Mouse (Mus musculus) liver (tissue): ENCODE data around the gene Tnfrsf11a.
"Not testable (repeated sequence)": the region's sequence is repeated elsewhere in the genome, so short reads cannot be mapped to it uniquely, and the experiment has no call there.

Experiments used
- DNase-seq: peaks from one replicate; pipeline ENCODE4 v3.0.0-alpha.2; 2020; ENCODE audit warnings: mixed read lengths

Tnfrsf11a gene

GRCm38 (mm10) chr1:105780457-105781364, at the start of gene Tnfrsf11a:
Tnfrsf11a (plus strand) TSS chr1:105780718.
- DNase-seq, result peak; percentile 46

- no peak for DNase-seq
These were observed 45.2 kb upstream of the Tnfrsf11a start for GRCm38 (mm10) chr1:105735318-105735717.

- no peak for DNase-seq
These were observed 42.2 kb upstream of the Tnfrsf11a start for GRCm38 (mm10) chr1:105738334-105738733.

GRCm38 (mm10) chr1:105739493-105739892, 41.0 kb upstream of the Tnfrsf11a start:
- DNase-seq, result no peak

GRCm38 (mm10) chr1:105742481-105742880, 38.0 kb upstream of the Tnfrsf11a start:
- no peak for DNase-seq

- no peak for DNase-seq
These were observed 34.1 kb upstream of the Tnfrsf11a start for GRCm38 (mm10) chr1:105746444-105746843.

GRCm38 (mm10) chr1:105746858-105747596, 33.5 kb upstream of the Tnfrsf11a start:
- DNase-seq, result no peak

GRCm38 (mm10) chr1:105748091-105748799, 32.3 kb upstream of the Tnfrsf11a start:
- DNase-seq, result no peak

- no peak for DNase-seq
These were observed 28.3 kb upstream of the Tnfrsf11a start for GRCm38 (mm10) chr1:105752196-105752595.

- DNase-seq, result no peak
These were observed 27.6 kb upstream of the Tnfrsf11a start for GRCm38 (mm10) chr1:105752944-105753343.

- DNase-seq, result no peak
These were observed 21.7 kb upstream of the Tnfrsf11a start for GRCm38 (mm10) chr1:105758798-105759197.

GRCm38 (mm10) chr1:105759422-105760165, 20.9 kb upstream of the Tnfrsf11a start:
- no peak for DNase-seq

- DNase-seq, result no peak
These were observed 14.9 kb upstream of the Tnfrsf11a start for GRCm38 (mm10) chr1:105765586-105765985.

- not testable (repeated sequence) for DNase-seq
These were observed 14.4 kb upstream of the Tnfrsf11a start for GRCm38 (mm10) chr1:105766099-105766498.

GRCm38 (mm10) chr1:105768397-105768796, 12.1 kb upstream of the Tnfrsf11a start:
- DNase-seq, result no peak

GRCm38 (mm10) chr1:105770685-105771084, 9.8 kb upstream of the Tnfrsf11a start:
- no peak for DNase-seq

GRCm38 (mm10) chr1:105776426-105776825, 4.1 kb upstream of the Tnfrsf11a start:
- no peak for DNase-seq

GRCm38 (mm10) chr1:105780079-105780456, 450 bp upstream of the Tnfrsf11a start:
- no peak for DNase-seq

- DNase-seq, result no peak
These were observed 1.1 kb downstream of the Tnfrsf11a start for GRCm38 (mm10) chr1:105781391-105782146.

GRCm38 (mm10) chr1:105784257-105785016, 3.9 kb downstream of the Tnfrsf11a start:
- DNase-seq, result no peak

GRCm38 (mm10) chr1:105785146-105785545, 4.6 kb downstream of the Tnfrsf11a start:
- no peak for DNase-seq
